Mouse (Mus musculus): ENCODE data around the gene Slc30a10.

Gene Slc30a10

DNA sequence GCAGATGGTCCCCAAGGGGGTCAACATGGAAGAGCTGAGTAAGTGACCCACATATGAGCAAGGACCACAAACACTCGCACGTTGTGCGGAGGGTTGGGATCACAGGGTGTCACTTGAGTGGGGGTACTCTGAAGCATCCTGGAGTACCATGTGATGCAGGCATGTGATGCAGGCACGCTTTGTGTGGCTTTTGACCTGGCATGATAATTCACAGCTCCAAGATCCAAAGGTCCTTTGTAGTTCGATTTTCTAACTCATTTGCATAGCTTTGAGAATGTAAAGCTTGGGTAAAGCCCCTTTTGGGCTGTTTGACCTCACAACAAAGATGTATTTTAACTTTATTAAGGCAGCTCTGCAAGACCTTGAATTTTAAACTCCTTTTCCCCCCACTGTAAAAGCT lies 8.2 kb downstream of the Slc30a10 start:
- DNase-seq (ENCODE audit: low spot score): no peak

DNA sequence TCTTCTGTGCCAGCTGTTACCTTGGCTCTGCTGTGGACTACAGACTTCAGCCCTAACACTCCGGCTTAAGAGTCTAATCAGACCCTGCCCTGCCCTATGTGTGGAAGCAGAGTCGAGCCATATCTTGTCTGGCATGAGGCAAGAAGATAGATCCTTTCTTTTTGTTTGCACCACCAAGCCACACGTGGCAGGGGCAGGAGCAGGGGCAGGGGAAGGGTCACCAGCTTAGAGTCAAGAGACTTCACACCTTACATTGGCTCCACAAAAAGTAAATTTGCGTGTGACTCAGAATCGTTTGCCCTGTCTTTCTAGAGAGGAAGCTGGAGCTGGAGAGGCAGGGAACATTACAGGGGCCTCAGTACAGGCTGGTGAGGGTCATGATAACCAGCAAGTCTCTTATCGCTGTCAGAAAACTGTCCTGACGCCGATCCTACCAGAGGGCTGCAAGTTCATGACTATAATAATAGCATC lies 14.9 kb downstream of the Slc30a10 start:
- no peak for DNase-seq (ENCODE audit: low spot score)

DNA sequence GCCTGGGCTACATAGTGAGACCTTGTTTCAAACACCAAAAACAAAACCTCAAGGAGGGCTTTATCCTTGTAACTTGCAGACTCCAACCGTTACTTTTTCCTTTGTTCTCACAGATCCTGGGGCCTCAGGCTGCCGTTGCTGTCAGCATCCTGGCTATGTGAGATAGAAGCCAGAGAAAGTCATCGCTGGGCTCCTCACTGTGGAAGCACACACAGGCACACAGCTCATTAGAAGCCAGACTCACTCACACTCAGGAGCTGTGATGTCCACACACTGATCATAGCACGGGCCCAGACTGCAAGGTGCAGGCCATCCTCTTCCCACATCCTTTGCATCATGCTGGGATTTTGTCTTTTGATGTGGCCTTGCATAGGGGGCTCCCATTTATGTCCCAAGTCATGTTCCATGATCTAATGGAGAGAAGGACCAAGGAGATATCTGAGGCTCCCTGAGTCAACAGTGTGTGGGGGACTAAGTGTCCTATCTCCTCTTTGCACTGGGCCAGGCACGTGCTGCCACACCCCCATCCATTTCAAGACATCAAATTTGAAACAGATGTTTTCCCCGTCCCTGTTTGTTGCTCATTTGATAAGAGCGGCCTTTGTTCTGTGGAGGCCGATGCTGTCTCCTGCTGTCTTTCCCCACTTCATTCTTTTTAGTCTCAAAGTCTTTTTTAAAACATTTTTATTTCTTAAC lies 17.5 kb downstream of the Slc30a10 start:
- DNase-seq (ENCODE audit: low spot score): no peak

DNA sequence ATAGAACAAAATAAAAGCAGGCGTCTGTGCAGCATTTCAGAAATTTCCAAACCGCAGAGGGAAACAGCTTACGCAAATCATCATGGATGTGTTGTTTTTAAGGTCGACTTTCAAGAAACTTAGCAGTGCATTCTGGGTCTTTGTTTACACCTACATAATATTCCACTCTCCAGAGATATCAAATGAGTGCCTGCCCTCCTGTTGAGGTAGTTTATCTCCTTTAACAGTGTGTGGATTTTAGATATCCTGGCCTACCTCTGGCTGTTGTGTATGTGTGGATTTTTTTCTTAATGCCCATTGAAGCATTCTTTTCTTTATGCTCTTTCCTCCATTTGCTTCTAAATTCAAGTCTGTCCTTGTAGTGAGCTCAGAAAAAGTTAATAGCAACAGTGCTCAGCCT lies 18.1 kb downstream of the Slc30a10 start:
- DNase-seq (ENCODE audit: low spot score): no peak

DNA sequence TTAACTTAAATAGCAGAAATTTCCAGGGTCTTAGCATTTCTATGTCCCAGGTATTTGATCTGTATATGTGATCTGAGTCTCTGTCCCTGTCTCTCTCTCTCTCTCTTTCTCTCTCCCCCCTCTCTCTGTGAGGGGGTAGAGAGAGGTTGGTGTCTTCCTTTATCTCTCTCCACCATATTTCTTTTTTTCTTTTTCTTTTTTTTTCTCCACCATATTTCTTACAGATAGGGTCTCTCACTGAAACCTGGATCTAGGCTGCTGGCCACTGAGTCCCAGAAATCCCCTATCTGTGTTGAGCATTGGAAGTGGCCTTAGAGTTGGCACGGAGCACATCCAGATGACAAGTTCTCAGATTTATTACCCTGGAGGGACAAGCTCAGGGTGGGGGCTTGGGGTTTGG lies 18.8 kb downstream of the Slc30a10 start:
- no peak for DNase-seq (ENCODE audit: low spot score)

DNA sequence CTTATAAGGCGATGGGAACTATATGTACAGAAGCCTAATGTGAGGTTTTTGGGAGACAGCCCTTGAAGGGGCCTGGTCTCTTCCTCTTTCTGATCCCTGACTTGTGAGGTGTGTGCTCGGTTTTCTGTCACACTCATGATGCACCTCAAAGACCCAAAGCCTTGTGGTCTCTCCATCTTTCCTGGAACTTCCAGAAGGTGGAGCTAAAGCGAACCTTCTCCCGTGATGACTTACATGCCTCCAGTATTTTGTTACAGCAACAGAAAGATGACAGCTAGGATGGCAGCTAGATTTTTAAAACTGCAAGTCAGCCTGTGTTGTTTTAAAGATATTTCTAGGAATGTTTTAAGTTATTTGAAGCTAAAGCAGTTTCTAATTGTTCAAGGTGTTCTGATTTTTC lies 25.2 kb downstream of the Slc30a10 start:
- no peak for DNase-seq (ENCODE audit: low spot score)

DNA sequence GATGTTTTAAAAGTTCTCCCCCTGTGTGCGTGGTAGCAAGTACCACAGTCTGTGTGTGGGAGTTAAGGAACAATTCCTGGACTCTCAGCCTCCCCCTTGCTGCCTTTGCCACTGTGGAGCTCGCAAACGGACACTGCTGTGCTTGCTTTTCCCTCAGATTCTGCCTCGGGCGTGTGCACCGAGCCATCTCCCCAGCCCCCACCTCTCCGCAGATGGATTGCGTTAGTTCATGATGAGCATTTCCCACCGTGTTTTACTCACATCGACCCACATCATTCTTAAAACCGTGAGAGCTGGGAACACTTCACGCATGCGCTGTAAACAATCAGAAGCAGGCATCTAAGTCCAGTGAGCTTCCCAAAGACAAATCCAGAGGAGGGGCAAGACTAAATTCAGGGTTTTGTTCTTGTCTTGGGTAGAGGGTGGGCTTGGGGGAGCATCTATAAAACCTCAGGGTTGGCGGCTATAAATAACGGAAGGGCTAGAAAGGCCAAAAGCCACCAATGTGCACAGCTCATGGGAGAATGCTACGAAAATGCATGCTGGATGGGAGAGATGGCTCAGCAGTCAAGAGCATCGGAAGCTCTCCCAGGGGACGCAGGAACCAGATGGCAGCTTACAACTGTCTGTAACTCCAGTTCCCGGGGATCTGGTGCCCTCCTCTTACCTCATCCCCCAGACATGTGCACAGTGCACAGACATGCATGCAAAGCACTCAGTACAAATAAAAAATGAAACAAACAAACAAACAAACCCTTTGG lies 27.5 kb downstream of the Slc30a10 start:
- DNase-seq (ENCODE audit: low spot score): no peak

DNA sequence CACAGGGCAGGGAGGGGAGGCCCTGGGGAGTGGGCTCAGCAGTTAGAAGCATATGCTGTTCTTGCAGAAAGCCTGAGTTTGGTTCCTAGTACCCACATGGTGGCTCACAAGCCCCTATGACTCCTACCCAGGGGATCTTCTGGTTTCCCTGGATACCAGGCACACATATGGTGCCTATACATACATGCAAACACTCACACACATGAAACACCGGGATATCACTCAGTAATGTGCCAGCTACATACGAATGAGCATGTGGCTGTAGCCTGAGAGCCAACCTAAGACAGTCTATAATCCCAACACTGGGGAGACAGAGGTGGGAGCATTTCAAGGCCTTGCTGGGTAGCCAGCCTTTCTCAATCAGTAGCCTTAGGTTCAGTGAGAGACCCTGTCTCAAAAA lies 28.1 kb downstream of the Slc30a10 start:
- no peak for DNase-seq (ENCODE audit: low spot score)

DNA sequence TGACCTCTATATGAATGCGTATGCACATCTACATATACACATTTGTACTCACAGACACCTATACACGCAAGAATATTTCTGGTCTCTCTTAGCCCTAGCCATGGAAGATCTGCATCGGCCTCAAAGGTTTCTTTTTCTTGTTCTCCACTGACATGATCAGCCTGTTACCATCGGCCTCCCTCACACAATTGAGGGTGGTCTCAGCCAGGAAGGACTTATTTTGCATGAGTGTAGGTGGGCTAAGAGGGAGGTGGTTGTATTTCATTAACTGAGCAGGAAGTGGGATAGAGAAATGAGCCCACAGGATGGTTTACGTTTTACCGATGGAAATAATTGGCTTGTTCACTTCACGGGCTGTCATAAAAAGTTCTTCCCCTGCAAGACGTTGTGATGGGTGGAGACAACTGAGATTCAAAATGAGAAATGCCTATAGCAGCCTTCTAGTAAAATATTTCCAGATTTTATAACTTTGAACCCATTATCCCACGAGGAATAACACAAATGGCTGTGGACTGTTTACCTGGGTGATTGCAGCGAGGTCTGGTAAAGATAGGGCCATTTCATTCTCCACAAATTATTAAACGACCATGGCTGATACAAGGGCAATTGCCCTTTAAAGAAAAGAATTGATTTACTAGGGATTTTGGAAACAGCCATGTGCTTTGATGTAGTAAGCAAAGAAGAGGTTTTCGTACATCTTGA lies 28.9 kb downstream of the Slc30a10 start:
- no peak for DNase-seq (ENCODE audit: low spot score)

DNA sequence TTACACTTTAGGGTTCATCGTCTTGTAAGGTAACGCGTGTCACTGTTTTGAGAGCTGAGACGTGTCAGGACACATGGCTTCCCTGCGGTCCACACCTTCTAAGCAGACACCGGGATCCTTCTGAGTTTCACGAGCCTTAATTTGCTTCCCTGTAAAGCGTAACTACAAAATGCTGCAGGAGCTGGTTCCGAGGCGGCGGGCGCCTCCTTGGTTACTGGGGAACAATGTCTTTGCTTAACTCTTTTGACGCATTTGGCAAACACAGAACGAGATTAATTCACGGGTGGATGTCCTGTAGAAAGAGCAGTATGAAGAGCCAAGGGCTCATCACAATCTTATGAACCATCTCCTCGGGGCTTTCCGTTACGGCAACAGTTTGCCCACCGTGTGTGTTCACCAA lies 29.6 kb downstream of the Slc30a10 start:
- no peak for DNase-seq (ENCODE audit: low spot score)

DNA sequence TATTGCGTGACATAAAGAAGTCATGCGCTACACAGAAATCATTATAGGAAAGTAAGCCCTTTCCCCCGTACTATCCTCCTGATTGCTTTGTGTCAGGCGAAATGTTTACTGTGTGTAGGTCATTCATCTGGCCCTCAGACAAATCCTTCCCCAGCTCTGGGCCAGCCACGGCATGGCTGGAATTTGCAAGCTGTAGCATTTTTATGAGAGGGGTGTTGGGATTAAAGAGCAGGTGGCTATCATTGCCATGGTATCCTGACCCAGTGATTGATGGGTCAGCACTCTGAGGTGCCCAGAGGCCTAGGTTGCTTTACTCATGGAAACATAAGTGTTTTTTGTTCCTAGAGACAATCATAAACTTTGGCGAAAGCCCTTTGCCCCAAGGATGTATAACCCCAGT lies 35.2 kb downstream of the Slc30a10 start:
- no peak for DNase-seq (ENCODE audit: low spot score)

DNA sequence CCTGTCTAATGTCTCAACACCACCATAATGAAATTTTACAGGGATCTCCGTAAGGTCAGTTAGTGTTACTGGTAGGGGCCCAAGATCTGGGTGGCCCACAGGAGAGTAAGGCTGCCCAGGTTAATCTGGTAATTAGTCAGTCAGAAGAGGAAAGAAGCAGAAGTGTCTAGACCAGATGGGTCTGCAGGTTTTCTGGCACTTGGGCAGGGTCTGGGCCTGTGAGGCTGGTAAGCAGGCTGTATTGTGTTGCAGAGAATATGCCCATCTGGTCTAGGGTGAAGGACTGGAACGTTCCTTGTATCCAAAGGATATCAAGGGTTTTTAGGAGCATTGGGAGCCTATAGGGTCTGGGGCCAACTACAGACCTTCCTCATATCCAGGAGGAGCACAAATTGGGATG lies 36.0 kb downstream of the Slc30a10 start:
- no peak for DNase-seq (ENCODE audit: low spot score)

DNA sequence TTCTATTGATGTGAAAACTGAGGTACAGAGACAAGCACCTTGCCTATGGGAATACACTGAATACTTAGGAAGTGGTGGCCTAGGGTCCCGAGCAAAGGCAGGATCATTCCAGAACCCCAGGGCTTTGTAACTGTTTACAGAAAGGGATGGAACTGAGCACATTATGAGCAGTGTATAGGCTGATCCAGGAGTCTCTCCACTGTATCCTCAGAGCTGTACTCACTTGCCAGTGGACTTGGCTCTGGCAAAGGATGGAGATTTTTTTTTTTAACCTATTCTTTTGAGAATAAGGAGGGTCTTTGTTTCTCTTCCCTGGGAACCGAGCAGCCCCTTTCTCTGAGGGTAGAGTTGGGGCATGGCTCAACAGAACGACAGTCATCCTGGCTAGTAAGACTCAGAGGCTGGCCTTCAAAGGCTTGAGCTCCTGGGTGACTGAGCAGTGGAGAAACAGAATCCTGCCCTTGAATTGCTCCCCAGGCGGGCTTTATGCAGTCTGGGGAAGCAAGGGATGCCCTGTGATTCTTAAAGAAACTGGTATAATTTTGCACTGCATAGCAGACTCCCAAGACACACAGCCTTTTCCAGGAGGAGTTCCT lies 38.9 kb downstream of the Slc30a10 start:
- DNase-seq (ENCODE audit: low spot score): no peak

DNA sequence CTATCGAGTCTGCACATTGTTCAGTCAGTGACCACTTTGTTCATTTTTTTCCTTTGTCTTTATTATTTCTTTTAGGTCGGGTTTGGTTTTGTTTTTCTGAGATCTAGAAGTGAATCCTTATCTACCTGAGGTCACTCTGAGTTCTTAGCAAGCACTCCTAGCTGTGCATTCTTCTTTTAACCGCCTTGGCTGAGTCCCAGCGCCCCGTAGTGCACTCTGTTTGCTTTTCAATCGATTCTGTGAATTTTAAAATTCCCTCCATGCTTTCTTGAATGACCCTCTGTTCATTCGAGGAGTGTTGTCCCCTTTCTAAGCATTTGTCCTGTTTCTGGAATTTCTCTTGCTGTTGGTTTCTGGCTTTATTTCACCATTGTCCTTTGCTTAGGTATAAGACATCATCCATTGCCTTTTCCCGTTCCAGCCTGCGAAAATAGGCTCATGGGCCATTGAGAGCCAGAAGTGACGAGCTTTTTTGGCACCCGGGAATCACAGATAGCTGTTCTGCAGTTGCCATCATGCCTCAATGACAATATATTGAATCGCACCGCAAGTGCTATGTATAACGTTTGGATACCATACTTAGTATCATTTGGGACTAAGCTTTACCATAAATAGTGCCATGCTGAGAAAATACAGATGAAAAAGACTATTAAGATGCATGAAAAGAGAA lies 42.3 kb downstream of the Slc30a10 start:
- DNase-seq (ENCODE audit: low spot score): no peak

DNA sequence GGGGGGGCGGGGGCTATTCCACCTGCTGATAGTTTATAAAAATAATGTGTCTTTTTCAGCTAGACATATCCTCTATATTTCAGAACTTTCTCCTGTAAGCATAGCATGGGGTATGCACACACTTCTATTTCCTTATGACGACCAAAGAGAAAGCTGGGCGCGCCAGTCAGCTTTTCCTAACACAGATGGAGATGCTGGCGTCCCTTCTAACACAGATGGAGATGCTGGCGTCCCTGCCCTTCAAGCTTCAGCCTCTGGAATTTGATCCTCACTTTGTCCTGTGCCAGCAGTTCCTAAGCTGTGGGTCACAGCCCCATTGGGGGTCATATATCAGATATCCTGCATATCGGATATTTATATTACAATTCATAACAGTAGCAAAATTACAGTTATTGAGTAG lies 46.0 kb downstream of the Slc30a10 start:
- DNase-seq (ENCODE audit: low spot score): no peak

DNA sequence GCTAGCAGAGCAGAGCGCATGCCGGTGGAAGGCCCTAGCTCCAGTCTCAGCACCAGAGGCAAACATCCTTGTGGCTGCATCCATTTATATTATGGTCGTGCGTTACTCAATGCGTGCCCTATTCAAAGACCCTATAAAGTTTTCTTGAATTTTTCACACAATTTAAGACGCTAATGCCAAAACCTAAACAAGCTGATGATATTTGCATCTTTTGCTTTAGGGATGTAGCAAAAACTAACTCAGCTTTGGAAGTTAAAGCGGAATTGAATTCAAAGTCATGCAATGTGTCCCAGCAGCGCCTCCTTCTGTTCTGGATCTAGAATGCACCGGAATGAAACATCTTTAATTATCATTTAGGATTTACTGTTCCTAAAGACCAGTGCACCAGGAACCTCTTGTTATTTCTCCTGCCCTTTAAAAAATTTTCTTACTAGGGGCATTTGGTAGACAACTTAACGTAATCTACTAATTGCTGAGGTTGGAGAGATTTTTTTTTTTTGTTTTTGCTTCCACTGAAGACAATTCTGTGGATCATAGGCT lies 47.2 kb downstream of the Slc30a10 start:
- no peak for DNase-seq (ENCODE audit: low spot score)

DNA sequence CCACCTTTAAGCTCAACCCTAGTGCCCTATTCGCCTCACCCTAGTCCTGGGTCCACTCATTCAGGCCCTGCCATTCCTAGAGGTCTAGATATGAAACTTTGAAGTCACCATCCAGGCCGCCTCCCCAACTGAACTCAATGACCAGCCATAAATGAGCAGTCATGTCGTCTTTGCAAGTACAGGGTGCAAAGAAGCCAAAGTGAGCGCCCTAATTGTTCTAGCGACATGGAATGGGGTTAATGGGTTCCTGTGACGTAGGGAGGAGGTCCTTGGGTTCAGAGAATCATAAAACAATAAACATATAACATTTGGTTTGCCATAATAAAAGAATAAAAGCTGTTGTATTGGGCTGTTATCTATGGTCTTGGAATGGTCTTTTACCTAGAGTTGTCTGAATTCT lies 47.9 kb downstream of the Slc30a10 start:
- DNase-seq (ENCODE audit: low spot score): no peak

DNA sequence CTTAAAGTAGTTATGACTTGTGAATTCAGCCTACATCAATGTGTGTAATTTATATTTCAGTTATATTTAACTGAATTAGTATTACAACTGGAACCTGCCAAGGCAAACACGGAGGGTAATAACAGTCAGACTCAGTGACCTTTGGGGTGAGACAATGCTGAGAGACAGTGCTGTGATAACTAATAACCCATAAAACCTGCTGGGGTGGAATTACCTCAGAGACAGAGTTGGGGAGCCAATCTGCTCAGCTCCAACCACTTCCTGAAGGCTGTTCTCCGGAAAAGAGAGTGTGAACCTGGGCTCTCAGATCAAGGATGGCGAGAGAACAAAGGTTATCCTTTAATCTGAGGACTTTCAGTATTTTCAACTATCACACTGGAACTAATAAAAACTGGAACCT lies 54.4 kb downstream of the Slc30a10 start:
- DNase-seq (ENCODE audit: low spot score): no peak

DNA sequence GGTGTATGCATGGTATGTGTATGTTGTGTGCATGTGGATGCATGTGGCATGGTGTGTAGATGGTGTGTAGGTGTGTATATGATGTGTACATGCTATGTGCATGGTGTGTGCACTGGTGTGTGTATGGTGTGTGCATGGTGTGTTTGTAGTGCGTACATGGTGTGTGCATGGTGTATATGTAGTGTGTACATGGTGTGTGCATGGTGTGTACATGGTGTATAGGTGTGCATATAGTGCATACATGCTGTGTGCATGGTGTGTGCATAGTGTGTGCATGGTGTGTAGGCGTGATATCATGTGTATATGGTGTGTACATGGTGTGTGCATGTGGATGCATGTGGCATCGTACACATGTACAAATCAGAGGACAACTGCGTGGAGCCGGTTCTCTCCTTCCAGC lies 56.7 kb downstream of the Slc30a10 start:
- DNase-seq (ENCODE audit: low spot score): no peak

DNA sequence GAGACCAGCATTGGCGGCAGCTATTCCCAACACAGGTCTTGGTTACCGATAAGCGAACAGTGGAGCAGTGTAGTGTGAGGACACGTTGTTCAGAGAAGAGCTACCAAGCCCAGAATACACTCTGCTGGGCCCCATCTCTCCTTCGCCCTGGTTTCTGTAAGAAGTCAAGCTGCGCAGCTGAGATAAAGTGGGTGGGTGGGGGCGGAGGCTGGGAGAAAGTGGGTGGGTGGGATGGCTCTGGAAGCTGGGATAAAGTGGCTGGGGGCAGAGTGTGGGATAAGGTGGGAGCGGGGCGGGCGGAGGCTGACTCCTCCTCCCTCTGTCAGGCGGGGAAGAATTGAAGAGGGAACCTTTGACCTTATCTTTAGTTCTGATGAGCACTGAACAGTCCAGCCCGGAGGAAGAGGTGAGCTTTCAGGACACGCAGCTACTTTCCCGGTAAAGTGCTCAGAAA lies 60.9 kb downstream of the Slc30a10 start:
- no peak for DNase-seq (ENCODE audit: low spot score)

DNA sequence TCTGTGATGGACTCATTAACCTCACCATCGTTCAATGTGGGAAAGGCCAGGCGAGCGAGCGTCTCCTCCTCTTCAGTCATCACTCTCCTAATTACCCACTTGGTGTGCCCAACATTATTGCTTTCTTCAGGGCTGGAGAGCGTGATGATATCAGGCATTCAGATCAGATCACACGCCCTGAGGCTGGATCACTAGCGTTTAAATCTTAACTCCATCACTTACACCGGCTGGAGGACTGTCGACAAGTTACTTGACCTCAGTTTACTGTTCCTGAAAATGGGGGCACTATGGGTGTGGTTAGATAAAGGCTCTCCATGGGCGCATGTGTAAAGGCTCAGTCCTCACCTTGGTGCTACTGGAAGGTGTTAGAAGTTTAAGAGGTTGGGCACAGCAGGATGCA lies 61.4 kb downstream of the Slc30a10 start:
- no peak for DNase-seq (ENCODE audit: low spot score)

DNA sequence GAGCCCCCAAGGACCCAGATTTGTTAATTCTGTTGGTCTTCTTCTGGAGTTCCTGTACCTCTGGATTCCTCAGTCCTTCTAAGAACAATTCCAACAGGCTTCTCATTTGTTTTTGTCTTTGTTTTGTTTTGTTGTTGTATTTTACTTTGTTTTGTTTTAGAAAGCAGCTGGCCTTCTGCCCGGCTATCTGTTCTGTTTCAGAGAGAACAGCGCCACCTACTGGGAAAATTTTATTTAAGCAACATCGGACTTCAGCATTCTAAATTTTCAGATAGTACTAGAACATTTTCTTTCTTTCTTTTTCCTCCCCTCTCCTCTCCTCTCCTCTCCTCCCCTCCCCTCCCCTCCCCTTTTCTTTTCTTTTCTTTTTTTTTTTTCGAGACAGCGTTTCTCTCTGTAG lies 62.9 kb downstream of the Slc30a10 start:
- DNase-seq (ENCODE audit: low spot score): no peak
